Mouse (Mus musculus) liver, embryonic 11.5 days (tissue): ENCODE data around the gene Man2a2. TPM values are rescaled to one million over a fixed set of nuclear protein-coding genes. Genes with fewer than 3 reads are reported as not detected.

ENCODE experiments used
- ATAC-seq: fragments of 200-750 bp; cut with Nextera tagmentation; replicated peaks from 2 replicates; pipeline ENCODE4 v1.8.0; 2017; ENCODE audit warnings: moderate number of reproducible peaks, mild to moderate bottlenecking, moderate TSS enrichment, moderate library complexity; ENCODE audit not compliant: low FRiP score
- DNase-seq: peaks from one replicate; pipeline ENCODE4 v3.0.0-alpha.2; 2017; ENCODE audit warnings: low spot score
- H3K27ac ChIP-seq: fragments of 300-500 bp; sonication (generic); 2 replicates; pipeline ENCODE4 v1.5.1; 2014; ENCODE audit warnings: mild to moderate bottlenecking, low read depth, low read length, control low read depth
- H3K27me3 ChIP-seq: fragments of 300-500 bp; sonication (generic); replicated peaks from 2 replicates; pipeline ENCODE4 v1.6.1; 2014; ENCODE audit warnings: low read length, mixed read lengths; ENCODE audit not compliant: control insufficient read depth, insufficient read depth
- H3K36me3 ChIP-seq: fragments of 300-500 bp; sonication (generic); 2 replicates; pipeline ENCODE4 v1.6.1; 2014; ENCODE audit warnings: mild to moderate bottlenecking, low read length, moderate library complexity, mixed read lengths; ENCODE audit not compliant: control insufficient read depth, insufficient read depth
- H3K4me1 ChIP-seq: fragments of 300-500 bp; sonication (generic); replicated peaks from 2 replicates; pipeline ENCODE4 v1.6.1; 2014; ENCODE audit warnings: low read length, mixed read lengths; ENCODE audit not compliant: control insufficient read depth, insufficient read depth
- H3K4me2 ChIP-seq: fragments of 300-500 bp; sonication (generic); 2 replicates; pipeline ENCODE4 v1.6.1; 2014; ENCODE audit warnings: mild to moderate bottlenecking, control low read depth, moderate library complexity
- H3K4me3 ChIP-seq: fragments of 300-500 bp; sonication (generic); 2 replicates; pipeline ENCODE4 v1.5.1; 2014; ENCODE audit warnings: low read depth, low read length, control low read depth
- H3K9ac ChIP-seq: fragments of 300-500 bp; sonication (generic); 2 replicates; pipeline ENCODE4 v1.6.1; 2014; ENCODE audit warnings: low read depth, low read length, control low read depth
- H3K9me3 ChIP-seq: fragments of 300-500 bp; sonication (generic); 2 replicates; pipeline ENCODE4 v1.6.1; 2016; ENCODE audit warnings: low read length, inconsistent platforms, mixed read lengths; ENCODE audit not compliant: control insufficient read depth
- WGBS: fragments of 180-500 bp; shearing (Covaris S2); extraction: QIAGEN DNeasy Blood & Tissue Kit; methylation state at CpG from one replicate; pipeline ENCODE4 v1.1.7; 2014; 5-methylcytosine and 5-hydroxymethylcytosine counted together
- polyA plus RNA-seq: library from polyadenylated mRNA; unstranded; fragments of >200 nt; fragmentation: Nextera tagmentation; extraction: Ambion mirVana; gene quantifications from 2 replicates; pipeline ENCODE4 v1.2.1, GENCODE M21; 2014

The Man2a2 gene
- polyA plus RNA-seq, 1 experiment from 2014 or later, result 12.4 TPM

- Histone ChIP-seq H3K4me1 (peaks cover 2% of the 10 kb centered on the region), H3K9ac (no peak overlapping the region), H3K9me3 (no peaks in the 10 kb centered on the region), H3K4me3 (no peak overlapping the region), H3K4me2 (no peak overlapping the region), H3K27ac (no peak overlapping the region), H3K27me3 (no peaks in the 10 kb centered on the region), H3K36me3 (0 out of 2 replicates have a peak, but pooled peaks cover 3% of the 10 kb centered on the region)
- WGBS, result 42% methylated on average over 6 of the region's 6 CpGs
- DNase-seq, result peak; percentile 68
- ATAC-seq, result no peak
Observed at GRCm38 (mm10) chr7:80377471-80377870, 6.3 kb upstream of the Man2a2 start.

GRCm38 (mm10) chr7:80376192-80376591 is 5.0 kb upstream of the Man2a2 start:
- Histone ChIP-seq H3K27me3 (no peaks in the 10 kb centered on the region), H3K9ac (no peak overlapping the region), H3K27ac (no peak overlapping the region), H3K9me3 (no peaks in the 10 kb centered on the region), H3K4me3 (no peak overlapping the region), H3K36me3 (0 out of 2 replicates have a peak, but pooled peaks cover 3% of the 10 kb centered on the region), H3K4me2 (no peak overlapping the region), H3K4me1 (peaks cover 9% of the 10 kb centered on the region)
- DNase-seq (no peak), ATAC-seq (no peak)
- WGBS, result 83% methylated on average over 10 of the region's 10 CpGs

- Histone ChIP-seq H3K27me3 (no peaks in the 10 kb centered on the region), H3K9ac (no peak overlapping the region), H3K4me3 (no peak overlapping the region), H3K4me1 (peaks cover 9% of the 10 kb centered on the region), H3K27ac (no peak overlapping the region), H3K9me3 (no peaks in the 10 kb centered on the region), H3K4me2 (no peak overlapping the region), H3K36me3 (0 out of 2 replicates have a peak, but pooled peaks cover 2% of the 10 kb centered on the region)
- no peak for ATAC-seq
- 49% methylated on average over 9 of the region's 9 CpGs for WGBS
- DNase-seq, result no peak
Observed at GRCm38 (mm10) chr7:80375376-80376039, 4.3 kb upstream of the Man2a2 start.

- H3K27ac ChIP-seq, result no peak overlapping the region
- ATAC-seq, result no peak
- no peaks in the 10 kb centered on the region for H3K27me3 ChIP-seq
- H3K36me3 ChIP-seq, result no peaks in the 10 kb centered on the region
- no peak overlapping the region for H3K4me3 ChIP-seq
- no peak overlapping the region for H3K9ac ChIP-seq
- H3K4me1 ChIP-seq, result peaks cover 12% of the 10 kb centered on the region
- WGBS, result 89% methylated on average over 3 of the region's 3 CpGs
- no peak overlapping the region for H3K4me2 ChIP-seq
- no peaks in the 10 kb centered on the region for H3K9me3 ChIP-seq
- DNase-seq, result no peak
Observed at GRCm38 (mm10) chr7:80374733-80375132, 3.6 kb upstream of the Man2a2 start.

GRCm38 (mm10) chr7:80374280-80374679 is 3.1 kb upstream of the Man2a2 start:
- Histone ChIP-seq H3K27me3 (no peaks in the 10 kb centered on the region), H3K9me3 (no peaks in the 10 kb centered on the region), H3K27ac (no peak overlapping the region), H3K9ac (no peak overlapping the region), H3K36me3 (no peaks in the 10 kb centered on the region), H3K4me3 (no peak overlapping the region), H3K4me2 (no peak overlapping the region), H3K4me1 (peaks cover 12% of the 10 kb centered on the region)
- ATAC-seq (no peak), DNase-seq (no peak)
- 53% methylated on average over 3 of the region's 3 CpGs for WGBS

GRCm38 (mm10) chr7:80373850-80374249 is 2.7 kb upstream of the Man2a2 start:
- no peak for DNase-seq
- Histone ChIP-seq H3K4me3 (no peak overlapping the region), H3K9me3 (no peaks in the 10 kb centered on the region), H3K36me3 (no peaks in the 10 kb centered on the region), H3K4me1 (peaks cover 14% of the 10 kb centered on the region), H3K27me3 (no peaks in the 10 kb centered on the region), H3K27ac (no peak overlapping the region), H3K9ac (no peak overlapping the region), H3K4me2 (no peak overlapping the region)
- WGBS, result 78% methylated on average over 12 of the region's 12 CpGs
- ATAC-seq, result no peak

GRCm38 (mm10) chr7:80373352-80373751 is 2.2 kb upstream of the Man2a2 start:
- ATAC-seq (no peak), DNase-seq (no peak)
- no peak overlapping the region for H3K4me2 ChIP-seq
- 70% methylated on average over 4 of the region's 4 CpGs for WGBS
- H3K9me3 ChIP-seq, result no peaks in the 10 kb centered on the region
- H3K36me3 ChIP-seq, result peaks cover 3% of the 10 kb centered on the region; the same call in 1 of the 2 replicates
- no peak overlapping the region for H3K27ac ChIP-seq
- H3K4me3 ChIP-seq, result no peak overlapping the region
- H3K27me3 ChIP-seq, result no peaks in the 10 kb centered on the region
- H3K4me1 ChIP-seq, result peaks cover 14% of the 10 kb centered on the region
- no peak overlapping the region for H3K9ac ChIP-seq

GRCm38 (mm10) chr7:80372667-80373066 is 1.5 kb upstream of the Man2a2 start:
- Histone ChIP-seq H3K4me3 (no peak overlapping the region), H3K9ac (no peak overlapping the region), H3K9me3 (no peaks in the 10 kb centered on the region), H3K27ac (no peak overlapping the region), H3K36me3 (peaks cover 7% of the 10 kb centered on the region; the same call in 1 of the 2 replicates), H3K4me2 (no peak overlapping the region), H3K27me3 (no peaks in the 10 kb centered on the region), H3K4me1 (peaks cover 14% of the 10 kb centered on the region)
- no peak for DNase-seq
- no peak for ATAC-seq
- 44% methylated on average over 2 of the region's 2 CpGs for WGBS

- Histone ChIP-seq H3K4me1 (peaks cover 14% of the 10 kb centered on the region), H3K27me3 (no peaks in the 10 kb centered on the region), H3K4me2 (no peak overlapping the region), H3K9me3 (no peaks in the 10 kb centered on the region), H3K36me3 (peaks cover 8% of the 10 kb centered on the region; the same call in 1 of the 2 replicates), H3K27ac (no peak overlapping the region), H3K9ac (no peak overlapping the region), H3K4me3 (no peak overlapping the region)
- no peak for DNase-seq
- 65% methylated on average over 3 of the region's 3 CpGs for WGBS
- ATAC-seq, result no peak
Observed at GRCm38 (mm10) chr7:80372166-80372565, 991 bp upstream of the Man2a2 start.
